Mouse (Mus musculus): Measurements from ENCODE around the gene Ndufa12. TPM values are rescaled to one million over a fixed set of nuclear protein-coding genes. Genes with fewer than 3 reads are reported as not detected.

Gene Ndufa12
- polyA plus RNA-seq, 1 experiment from 2014 or later: 486 TPM

- ATAC-seq (replicated peaks; ENCODE audit: low FRiP score) (no peak), DNase-seq (ENCODE audit: low spot score) (no peak)
- no peak overlapping the region for H3K27ac ChIP-seq (ENCODE audit: low read depth, low read length)
- H3K9ac ChIP-seq (ENCODE audit: low read length): no peak overlapping the region
- no peaks in the 10 kb centered on the region for H3K27me3 ChIP-seq (ENCODE audit: control insufficient read depth, insufficient read depth, low read length)
- no peaks in the 10 kb centered on the region for H3K9me3 ChIP-seq (ENCODE audit: control insufficient read depth, low read length)
- no peaks in the 10 kb centered on the region for H3K4me1 ChIP-seq (replicated peaks; ENCODE audit: control insufficient read depth, insufficient read depth, low read length)
- H3K4me2 ChIP-seq (ENCODE audit: low read depth, low read length, severe bottlenecking): no peak overlapping the region
- no peak overlapping the region for H3K4me3 ChIP-seq (ENCODE audit: low read depth, low read length)
- H3K36me3 ChIP-seq (ENCODE audit: control insufficient read depth, insufficient read depth, low read length): peaks cover 21% of the 10 kb centered on the region
- 90% methylated on average over 16 of the region's 16 CpGs for WGBS
These were observed 33.1 kb upstream of the Ndufa12 start for GRCm38 (mm10) chr10:94165426-94165825.

DNA sequence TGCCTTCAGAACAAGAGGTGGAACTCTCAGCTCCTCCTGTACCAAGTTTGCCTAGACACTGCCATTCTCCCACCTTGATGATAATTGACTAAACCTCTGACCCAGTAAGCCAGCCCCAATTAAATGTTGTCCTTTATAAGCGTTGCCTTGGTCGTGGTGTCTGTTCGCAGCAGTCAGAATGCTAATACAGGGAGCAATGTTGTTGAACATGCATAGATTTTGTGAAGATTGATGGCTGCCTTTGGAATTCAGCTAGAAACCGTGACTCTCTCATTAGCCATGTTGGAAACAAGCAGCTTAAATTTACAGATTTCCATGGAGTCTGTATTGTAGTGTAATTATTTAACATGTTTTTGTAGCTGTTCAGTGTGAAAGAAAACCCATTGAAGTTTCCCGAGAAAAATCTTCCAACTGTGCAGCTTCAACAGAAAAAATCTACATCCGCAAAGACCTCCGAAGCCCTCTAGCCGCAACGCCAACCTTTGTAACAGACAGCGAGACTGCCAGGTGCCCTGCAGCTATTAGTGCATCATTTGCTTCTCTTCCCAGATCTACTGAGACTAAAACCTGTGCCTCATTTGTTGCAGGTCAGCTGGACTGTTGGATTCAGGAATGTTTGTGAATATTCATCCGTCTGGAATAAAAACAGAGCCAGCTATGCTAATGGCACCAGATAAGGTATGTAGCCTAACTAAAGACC lies 31.3 kb upstream of the Ndufa12 start:
- DNase-seq (ENCODE audit: low spot score): no peak
- Histone ChIP-seq H3K9ac (ENCODE audit: low read length) (no peak overlapping the region), H3K27me3 (ENCODE audit: control insufficient read depth, insufficient read depth, low read length) (no peaks in the 10 kb centered on the region), H3K9me3 (ENCODE audit: control insufficient read depth, low read length) (no peaks in the 10 kb centered on the region), H3K27ac (ENCODE audit: low read depth, low read length) (no peak overlapping the region), H3K4me3 (ENCODE audit: low read depth, low read length) (no peak overlapping the region), H3K36me3 (ENCODE audit: control insufficient read depth, insufficient read depth, low read length) (peaks cover 21% of the 10 kb centered on the region), H3K4me1 (replicated peaks; ENCODE audit: control insufficient read depth, insufficient read depth, low read length) (peaks cover 4% of the 10 kb centered on the region; the same call in 1 of the 2 replicates), H3K4me2 (ENCODE audit: low read depth, low read length, severe bottlenecking) (no peak overlapping the region)
- no peak for ATAC-seq (replicated peaks; ENCODE audit: low FRiP score)
- 83% methylated on average over 11 of the region's 11 CpGs for WGBS

- no peak overlapping the region for H3K4me3 ChIP-seq (ENCODE audit: low read depth, low read length)
These were observed 26.9 kb upstream of the Ndufa12 start for GRCm38 (mm10) chr10:94171440-94172130.

GRCm38 (mm10) chr10:94172137-94172536 lies 26.4 kb upstream of the Ndufa12 start:
- DNase-seq (ENCODE audit: low spot score) (no peak), ATAC-seq (replicated peaks; ENCODE audit: low FRiP score) (no peak)
- Histone ChIP-seq H3K36me3 (ENCODE audit: control insufficient read depth, insufficient read depth, low read length) (peaks cover 17% of the 10 kb centered on the region), H3K4me2 (ENCODE audit: low read depth, low read length, severe bottlenecking) (0 out of 2 replicates have a peak overlapping the region, but pooled peaks have one; percentile 20), H3K27ac (ENCODE audit: low read depth, low read length) (no peak overlapping the region), H3K4me1 (replicated peaks; ENCODE audit: control insufficient read depth, insufficient read depth, low read length) (peaks cover 8% of the 10 kb centered on the region; the same call in 1 of the 2 replicates), H3K9me3 (ENCODE audit: control insufficient read depth, low read length) (no peaks in the 10 kb centered on the region), H3K27me3 (ENCODE audit: control insufficient read depth, insufficient read depth, low read length) (no peaks in the 10 kb centered on the region), H3K4me3 (ENCODE audit: low read depth, low read length) (no peak overlapping the region), H3K9ac (ENCODE audit: low read length) (no peak overlapping the region)
- 50% methylated on average over 11 of the region's 11 CpGs for WGBS

More at GRCm38 (mm10) chr10:94171440-94172130, 26.9 kb upstream of the Ndufa12 start:
- Histone ChIP-seq H3K4me2 (ENCODE audit: low read depth, low read length, severe bottlenecking) (0 out of 2 replicates have a peak overlapping the region, but pooled peaks have one; percentile 20), H3K4me1 (replicated peaks; ENCODE audit: control insufficient read depth, insufficient read depth, low read length) (peaks cover 8% of the 10 kb centered on the region; the same call in 1 of the 2 replicates), H3K36me3 (ENCODE audit: control insufficient read depth, insufficient read depth, low read length) (peaks cover 18% of the 10 kb centered on the region), H3K9ac (ENCODE audit: low read length) (no peak overlapping the region), H3K9me3 (ENCODE audit: control insufficient read depth, low read length) (no peaks in the 10 kb centered on the region), H3K27me3 (ENCODE audit: control insufficient read depth, insufficient read depth, low read length) (no peaks in the 10 kb centered on the region), H3K27ac (ENCODE audit: low read depth, low read length) (no peak overlapping the region)
- ATAC-seq (replicated peaks; ENCODE audit: low FRiP score): no peak
- 40% methylated on average over 12 of the region's 12 CpGs for WGBS
- DNase-seq (ENCODE audit: low spot score): no peak

- H3K9ac ChIP-seq (ENCODE audit: low read length): no peak overlapping the region
- peaks cover 13% of the 10 kb centered on the region for H3K36me3 ChIP-seq (ENCODE audit: control insufficient read depth, insufficient read depth, low read length)
- ATAC-seq (replicated peaks; ENCODE audit: low FRiP score) (no peak; the same call in 1 of the 2 replicates), DNase-seq (ENCODE audit: low spot score) (no peak)
- no peak overlapping the region for H3K4me3 ChIP-seq (ENCODE audit: low read depth, low read length)
- no peak overlapping the region for H3K27ac ChIP-seq (ENCODE audit: low read depth, low read length)
- H3K27me3 ChIP-seq (ENCODE audit: control insufficient read depth, insufficient read depth, low read length): no peaks in the 10 kb centered on the region
- no peak overlapping the region for H3K4me2 ChIP-seq (ENCODE audit: low read depth, low read length, severe bottlenecking)
- peaks cover 8% of the 10 kb centered on the region; the same call in 1 of the 2 replicates for H3K4me1 ChIP-seq (replicated peaks; ENCODE audit: control insufficient read depth, insufficient read depth, low read length)
- no peaks in the 10 kb centered on the region for H3K9me3 ChIP-seq (ENCODE audit: control insufficient read depth, low read length)
- 30% methylated on average over 6 of the region's 6 CpGs for WGBS
These were observed 25.8 kb upstream of the Ndufa12 start for GRCm38 (mm10) chr10:94172706-94173105.

DNA sequence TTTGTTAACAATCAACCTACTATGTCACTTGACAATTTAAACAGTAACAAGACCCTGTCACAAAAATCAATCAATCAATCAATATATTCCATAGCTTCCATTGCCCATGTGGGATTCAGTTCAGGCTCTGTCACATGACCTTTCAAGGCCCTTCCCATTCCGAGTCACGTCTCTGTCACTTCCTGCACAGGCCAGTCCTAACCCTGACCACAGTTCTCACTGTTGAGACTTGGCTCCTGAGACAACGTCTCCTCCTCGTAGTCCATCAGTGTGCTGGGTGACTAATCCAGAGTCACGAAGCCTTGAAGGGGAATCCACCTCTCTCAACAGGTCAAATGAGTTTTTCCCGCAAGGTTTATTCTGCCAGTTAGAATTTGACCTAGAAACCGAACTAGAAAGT lies 23.9 kb upstream of the Ndufa12 start:
- H3K27ac ChIP-seq (ENCODE audit: low read depth, low read length): no peak overlapping the region
- H3K4me1 ChIP-seq (replicated peaks; ENCODE audit: control insufficient read depth, insufficient read depth, low read length): peaks cover 8% of the 10 kb centered on the region; the same call in 1 of the 2 replicates
- no peaks in the 10 kb centered on the region for H3K27me3 ChIP-seq (ENCODE audit: control insufficient read depth, insufficient read depth, low read length)
- DNase-seq (ENCODE audit: low spot score) (no peak), ATAC-seq (replicated peaks; ENCODE audit: low FRiP score) (no peak)
- no peaks in the 10 kb centered on the region for H3K9me3 ChIP-seq (ENCODE audit: control insufficient read depth, low read length)
- WGBS: 88% methylated on average over 7 of the region's 7 CpGs
- no peak overlapping the region for H3K4me3 ChIP-seq (ENCODE audit: low read depth, low read length)
- peaks cover 6% of the 10 kb centered on the region for H3K36me3 ChIP-seq (ENCODE audit: control insufficient read depth, insufficient read depth, low read length)
- H3K9ac ChIP-seq (ENCODE audit: low read length): no peak overlapping the region
- H3K4me2 ChIP-seq (ENCODE audit: low read depth, low read length, severe bottlenecking): no peak overlapping the region

DNA sequence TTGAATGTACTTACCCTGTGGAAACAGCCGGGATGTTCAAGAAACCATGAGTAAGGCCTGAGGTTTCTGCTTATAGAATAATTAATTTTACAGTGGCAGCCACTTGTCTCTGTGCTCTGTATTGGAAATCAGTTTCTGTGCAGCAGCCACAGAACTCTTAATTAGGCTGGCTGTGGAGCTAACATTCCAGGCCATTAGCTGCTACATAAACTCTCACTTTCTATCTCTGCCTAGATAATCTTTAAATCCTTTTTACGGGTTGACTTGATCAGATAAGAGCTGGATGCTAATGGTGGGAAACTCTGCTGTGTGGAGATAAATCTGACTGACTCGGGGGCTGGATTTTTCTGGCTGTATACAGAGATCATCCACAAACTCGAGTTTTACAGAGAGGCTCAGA lies 15.3 kb upstream of the Ndufa12 start:
- Histone ChIP-seq H3K9ac (ENCODE audit: low read length) (no peak overlapping the region), H3K9me3 (ENCODE audit: control insufficient read depth, low read length) (no peaks in the 10 kb centered on the region), H3K27ac (ENCODE audit: low read depth, low read length) (no peak overlapping the region), H3K4me2 (ENCODE audit: low read depth, low read length, severe bottlenecking) (no peak overlapping the region), H3K4me3 (ENCODE audit: low read depth, low read length) (no peak overlapping the region), H3K36me3 (ENCODE audit: control insufficient read depth, insufficient read depth, low read length) (no peaks in the 10 kb centered on the region), H3K4me1 (replicated peaks; ENCODE audit: control insufficient read depth, insufficient read depth, low read length) (peaks cover 5% of the 10 kb centered on the region; the same call in 1 of the 2 replicates), H3K27me3 (ENCODE audit: control insufficient read depth, insufficient read depth, low read length) (no peaks in the 10 kb centered on the region)
- DNase-seq (ENCODE audit: low spot score): no peak
- ATAC-seq (replicated peaks; ENCODE audit: low FRiP score): no peak
- WGBS: 34% methylated on average over 4 of the region's 4 CpGs

- Histone ChIP-seq H3K27ac (ENCODE audit: low read depth, low read length) (no peak overlapping the region), H3K36me3 (ENCODE audit: control insufficient read depth, insufficient read depth, low read length) (peaks cover 14% of the 10 kb centered on the region; the same call in 1 of the 2 replicates), H3K4me2 (ENCODE audit: low read depth, low read length, severe bottlenecking) (no peak overlapping the region), H3K27me3 (ENCODE audit: control insufficient read depth, insufficient read depth, low read length) (no peaks in the 10 kb centered on the region), H3K9ac (ENCODE audit: low read length) (no peak overlapping the region), H3K4me3 (ENCODE audit: low read depth, low read length) (no peak overlapping the region), H3K9me3 (ENCODE audit: control insufficient read depth, low read length) (no peaks in the 10 kb centered on the region), H3K4me1 (replicated peaks; ENCODE audit: control insufficient read depth, insufficient read depth, low read length) (no peaks in the 10 kb centered on the region)
- no peak for DNase-seq (ENCODE audit: low spot score)
- WGBS: 87% methylated on average over 4 of the region's 4 CpGs
- no peak for ATAC-seq (replicated peaks; ENCODE audit: low FRiP score)
These were observed 6.5 kb downstream of the Ndufa12 start for GRCm38 (mm10) chr10:94204973-94205372.

Data from forebrain, embryonic 11.5 days (tissue).